Mouse (Mus musculus) stomach, embryonic 14.5 days (tissue): ENCODE measurements around the gene Lrp2bp. TPM values are rescaled to one million over a fixed set of nuclear protein-coding genes. Genes with fewer than 3 reads are reported as not detected.

ENCODE experiments used
- ATAC-seq: fragments of 200-750 bp; cut with Nextera tagmentation; 2 replicates; pipeline ENCODE4 v1.8.0; 2017; ENCODE audit warnings: low read depth, moderate TSS enrichment; ENCODE audit not compliant: insufficient number of reproducible peaks, insufficient read depth, low FRiP score
- H3K27ac ChIP-seq: fragments of 300-500 bp; sonication (generic); 2 replicates; pipeline ENCODE4 v1.5.1; 2014; ENCODE audit warnings: mild to moderate bottlenecking, low read length, moderate library complexity, mixed read lengths
- H3K27me3 ChIP-seq: fragments of 300-500 bp; sonication (generic); 2 replicates; pipeline ENCODE4 v1.6.1; 2014; ENCODE audit warnings: low read length, control low read depth, mixed read lengths; ENCODE audit not compliant: control insufficient read depth, insufficient read depth
- H3K36me3 ChIP-seq: fragments of 300-500 bp; sonication (generic); 2 replicates; pipeline ENCODE4 v1.6.1; 2014; ENCODE audit warnings: mild to moderate bottlenecking, control low read depth, low read length, moderate library complexity, mixed read lengths; ENCODE audit not compliant: control insufficient read depth, insufficient read depth
- H3K4me1 ChIP-seq: fragments of 300-500 bp; sonication (generic); 2 replicates; pipeline ENCODE4 v1.6.1; 2014; ENCODE audit warnings: low read length, control low read depth, mixed read lengths; ENCODE audit not compliant: control insufficient read depth, insufficient read depth
- H3K4me2 ChIP-seq: fragments of 300-500 bp; sonication (generic); replicated peaks from 2 replicates; pipeline ENCODE4 v1.6.1; 2014; ENCODE audit warnings: low read depth, low read length, control low read depth
- H3K4me3 ChIP-seq: fragments of 300-500 bp; sonication (generic); 2 replicates; pipeline ENCODE4 v1.5.1; 2014; ENCODE audit warnings: low read depth, low read length, control low read depth
- H3K9ac ChIP-seq: fragments of 300-500 bp; sonication (generic); replicated peaks from 2 replicates; pipeline ENCODE4 v1.6.1; 2014; ENCODE audit warnings: low read depth, mild to moderate bottlenecking, control low read depth, low read length, moderate library complexity, mixed read lengths
- H3K9me3 ChIP-seq: fragments of 300-500 bp; sonication (generic); 2 replicates; pipeline ENCODE4 v1.6.1; 2016; ENCODE audit warnings: low read depth, low read length, control low read depth; ENCODE audit not compliant: control insufficient read depth
- WGBS: fragments of 180-500 bp; shearing (Covaris S2); extraction: QIAGEN DNeasy Blood & Tissue Kit; methylation state at CpG from one replicate; pipeline ENCODE4 v1.1.7; 2014; 5-methylcytosine and 5-hydroxymethylcytosine counted together
- polyA plus RNA-seq: library from polyadenylated mRNA; unstranded; fragments of >200 nt; fragmentation: Nextera tagmentation; extraction: Ambion mirVana; gene quantifications from 2 replicates; pipeline ENCODE4 v1.2.1, GENCODE M21; 2014

The Lrp2bp gene
- polyA plus RNA-seq, 1 experiment from 2014 or later = 0.67 TPM

DNA sequence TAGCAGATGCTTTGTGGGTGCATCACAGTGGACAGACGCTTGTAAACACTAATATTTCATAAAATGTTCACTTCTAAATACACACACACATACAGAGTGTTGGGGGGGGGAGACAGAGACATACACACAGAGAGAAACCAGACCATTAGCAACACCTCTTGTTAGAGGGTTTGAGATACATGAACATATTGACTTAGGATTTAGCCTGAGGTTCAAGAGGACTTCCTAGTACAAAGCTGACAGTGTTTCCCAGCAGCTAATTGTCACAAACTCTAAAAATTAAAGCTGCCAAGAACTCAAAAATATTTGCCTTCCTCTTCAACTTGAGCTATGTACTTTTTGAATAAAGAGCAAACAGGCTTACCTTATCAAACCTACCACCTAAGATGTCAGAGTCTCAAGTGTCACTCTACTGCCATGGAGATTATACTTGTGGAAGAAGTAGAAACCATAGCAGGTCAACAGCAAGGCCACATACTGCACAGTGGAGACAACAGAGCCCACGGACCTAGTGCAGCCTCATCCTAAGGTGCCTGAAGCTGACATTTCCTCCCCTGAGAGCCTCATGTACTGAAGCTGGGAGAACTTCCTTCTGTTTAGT is 74.5 kb downstream of the Lrp2bp start:
- 67% methylated on average over 2 of the region's 2 CpGs for WGBS
- Histone ChIP-seq H3K27me3 (no peaks in the 10 kb centered on the region), H3K36me3 (no peaks in the 10 kb centered on the region), H3K4me2 (no peak overlapping the region), H3K4me1 (no peaks in the 10 kb centered on the region), H3K4me3 (no peak overlapping the region), H3K9me3 (no peaks in the 10 kb centered on the region), H3K9ac (no peak overlapping the region), H3K27ac (no peak overlapping the region)
- ATAC-seq = no peak

DNA sequence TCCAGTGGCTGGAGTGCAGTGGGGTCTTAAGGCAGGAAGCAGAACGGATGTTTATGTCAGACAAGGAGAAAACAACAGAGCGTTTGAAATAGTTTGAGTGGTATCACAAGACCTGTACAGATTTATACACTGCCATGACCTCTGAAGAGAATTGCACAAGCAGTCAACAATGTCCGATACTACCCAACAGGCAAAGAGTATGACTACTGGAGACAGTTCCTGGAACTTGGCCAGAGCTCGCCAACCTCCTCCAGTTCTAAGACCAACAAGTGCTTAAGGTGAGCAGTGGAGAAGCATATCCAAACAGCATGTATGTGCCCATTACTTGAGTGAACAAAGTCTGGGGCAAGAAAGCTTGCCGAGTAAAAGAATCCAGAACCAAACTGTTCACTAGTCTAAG is 76.1 kb downstream of the Lrp2bp start:
- Histone ChIP-seq H3K27me3 (no peaks in the 10 kb centered on the region), H3K9me3 (no peaks in the 10 kb centered on the region), H3K4me2 (no peak overlapping the region), H3K27ac (no peak overlapping the region), H3K9ac (no peak overlapping the region), H3K4me3 (no peak overlapping the region), H3K4me1 (no peaks in the 10 kb centered on the region), H3K36me3 (no peaks in the 10 kb centered on the region; the same call in 1 of the 2 replicates)
- WGBS = 87% methylated on average over 5 of the region's 5 CpGs
- ATAC-seq = no peak

DNA sequence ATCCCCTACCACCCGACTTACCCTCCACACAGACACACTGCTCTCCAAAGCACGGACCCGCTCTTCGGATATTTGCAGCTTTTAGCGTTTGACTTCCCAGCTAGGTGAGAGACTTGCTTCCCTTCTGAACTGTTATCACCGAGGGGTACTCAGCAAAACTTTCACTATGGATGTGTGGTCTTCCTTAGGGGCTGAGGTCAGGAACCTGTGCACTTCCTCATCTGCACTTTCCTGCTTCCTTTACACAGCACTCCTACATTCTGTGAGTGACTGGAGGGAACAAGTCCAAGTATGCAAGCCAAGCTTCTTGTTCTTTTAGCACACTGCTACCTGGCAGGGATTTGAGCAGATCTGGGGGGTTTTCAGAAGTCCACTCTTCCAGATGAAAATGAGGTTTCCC is 79.8 kb downstream of the Lrp2bp start:
- WGBS = 80% methylated on average over 6 of the region's 6 CpGs
- no peak overlapping the region for H3K4me3 ChIP-seq
- no peak for ATAC-seq
- no peaks in the 10 kb centered on the region for H3K9me3 ChIP-seq
- H3K4me2 ChIP-seq = no peak overlapping the region
- no peak overlapping the region for H3K9ac ChIP-seq
- no peaks in the 10 kb centered on the region for H3K4me1 ChIP-seq
- H3K36me3 ChIP-seq = no peaks in the 10 kb centered on the region; the same call in 1 of the 2 replicates
- no peaks in the 10 kb centered on the region for H3K27me3 ChIP-seq
- no peak overlapping the region for H3K27ac ChIP-seq

Other genes starting within 250 kb of the Lrp2bp start
- gene Pdlim3, start 113.8 kb upstream of the Lrp2bp start, polyA plus RNA-seq = 162 and 164 TPM in 2 replicates
- gene Ccdc110, start 64.7 kb upstream of the Lrp2bp start, polyA plus RNA-seq = not detected in 2 replicates
- 4.6 and 5.7 TPM in 2 replicates for gene 1700029J07Rik, start 24.1 kb upstream of the Lrp2bp start, polyA plus RNA-seq
- gene Ufsp2, start 23.8 kb upstream of the Lrp2bp start, polyA plus RNA-seq = 85.6 and 87.2 TPM in 2 replicates
- 24.2 and 26.2 TPM in 2 replicates for gene Ankrd37, start 6.4 kb downstream of the Lrp2bp start, polyA plus RNA-seq
- gene Cfap97, start 152.5 kb downstream of the Lrp2bp start, polyA plus RNA-seq = 24.0 and 25.2 TPM in 2 replicates
- 8.8 and 9.0 TPM in 2 replicates for gene Snx25, start 152.9 kb downstream of the Lrp2bp start, polyA plus RNA-seq
- 480 and 481 TPM in 2 replicates for gene Slc25a4, start 212.0 kb downstream of the Lrp2bp start, polyA plus RNA-seq